Mouse (Mus musculus): ENCODE data around the gene Man1a2.

GRCm38 (mm10) chr3:100568443-100569390 lies 116.6 kb downstream of the Man1a2 start:
- TF ChIP-seq TAL1 (IDR thresholded peaks at IDR 0.05; ENCODE audit: low read length) = no peak
- TF ChIP-seq GATA1 (IDR thresholded peaks at IDR 0.05; ENCODE audit: low read length) = no peak
